Mouse (Mus musculus) forebrain, embryonic 12.5 days (tissue): ENCODE measurements around the gene Tmem235. TPM values are rescaled to one million over a fixed set of nuclear protein-coding genes. Genes with fewer than 3 reads are reported as not detected.
A peak's percentile ranks its signal among the peaks of the same experiment; 100 is the strongest.

Experiments used
- ATAC-seq: fragments of 200-750 bp; cut with Nextera tagmentation; 2 replicates; pipeline ENCODE4 v1.8.0; 2017; ENCODE audit warnings: moderate TSS enrichment; ENCODE audit not compliant: low FRiP score
- H3K27ac ChIP-seq: fragments of 300-500 bp; sonication (generic); 2 replicates; pipeline ENCODE4 v1.5.1; 2016; ENCODE audit warnings: mild to moderate bottlenecking
- H3K27me3 ChIP-seq: fragments of 300-500 bp; sonication (generic); 2 replicates; pipeline ENCODE4 v1.6.1; 2016; ENCODE audit warnings: mild to moderate bottlenecking
- H3K36me3 ChIP-seq: fragments of 300-500 bp; sonication (generic); replicated peaks from 2 replicates; pipeline ENCODE4 v1.6.1; 2016; ENCODE audit warnings: mild to moderate bottlenecking
- H3K4me1 ChIP-seq: fragments of 300-500 bp; sonication (generic); 2 replicates; pipeline ENCODE4 v1.6.1; 2016
- H3K4me2 ChIP-seq: fragments of 300-500 bp; sonication (generic); 2 replicates; pipeline ENCODE4 v1.6.1; 2016; ENCODE audit warnings: mild to moderate bottlenecking, moderate library complexity
- H3K4me3 ChIP-seq: fragments of 300-500 bp; sonication (generic); replicated peaks from 2 replicates; pipeline ENCODE4 v1.5.1; 2016; ENCODE audit warnings: mild to moderate bottlenecking
- H3K9ac ChIP-seq: fragments of 300-500 bp; sonication (generic); 2 replicates; pipeline ENCODE4 v1.6.1; 2016; ENCODE audit warnings: mild to moderate bottlenecking
- H3K9me3 ChIP-seq: fragments of 300-500 bp; sonication (generic); 2 replicates; pipeline ENCODE4 v1.6.1; 2016
- WGBS: fragments of 180-500 bp; shearing (Covaris S2); methylation state at CpG from one replicate; pipeline ENCODE4 v1.1.7; 2016; 5-methylcytosine and 5-hydroxymethylcytosine counted together
- polyA plus RNA-seq: library from polyadenylated mRNA; unstranded; fragments of >200 nt; fragmentation: Nextera tagmentation; extraction: Ambion mirVana; gene quantifications from 2 replicates; pipeline ENCODE4 v1.2.1, GENCODE M21; 2016

Gene Tmem235
- polyA plus RNA-seq, 1 experiment from 2014 or later, result not detected

- no peaks in the 10 kb centered on the region for H3K36me3 ChIP-seq
- no peaks in the 10 kb centered on the region for H3K27me3 ChIP-seq
- 27% methylated on average over 13 of the region's 13 CpGs for WGBS
- H3K27ac ChIP-seq, result no peak overlapping the region
- no peak for ATAC-seq
- no peak overlapping the region for H3K9ac ChIP-seq
- no peak overlapping the region; the same call in 1 of the 2 replicates for H3K4me3 ChIP-seq
- H3K9me3 ChIP-seq, result no peaks in the 10 kb centered on the region
- H3K4me1 ChIP-seq, result peaks cover 11% of the 10 kb centered on the region
- peak overlapping the region; percentile 42 for H3K4me2 ChIP-seq
Measured at GRCm38 (mm10) chr11:117836306-117836705, 24.2 kb upstream of the Tmem235 start.

- Histone ChIP-seq H3K27ac (no peak overlapping the region), H3K9me3 (no peaks in the 10 kb centered on the region), H3K27me3 (no peaks in the 10 kb centered on the region), H3K4me2 (no peak overlapping the region), H3K9ac (no peak overlapping the region), H3K4me3 (no peak overlapping the region), H3K4me1 (peaks cover 3% of the 10 kb centered on the region; the same call in 1 of the 2 replicates), H3K36me3 (no peaks in the 10 kb centered on the region)
- ATAC-seq, result no peak
- 76% methylated on average over 2 of the region's 2 CpGs for WGBS
Measured at GRCm38 (mm10) chr11:117838572-117838971, 22.0 kb upstream of the Tmem235 start.

GRCm38 (mm10) chr11:117839021-117839420, 21.5 kb upstream of the Tmem235 start:
- Histone ChIP-seq H3K9ac (no peak overlapping the region), H3K27me3 (no peaks in the 10 kb centered on the region), H3K4me2 (no peak overlapping the region), H3K4me3 (no peak overlapping the region), H3K27ac (no peak overlapping the region), H3K9me3 (no peaks in the 10 kb centered on the region), H3K36me3 (no peaks in the 10 kb centered on the region), H3K4me1 (peaks cover 3% of the 10 kb centered on the region; the same call in 1 of the 2 replicates)
- ATAC-seq, result no peak
- WGBS, result 85% methylated on average over 1 of the region's 1 CpGs

- Histone ChIP-seq H3K4me3 (no peak overlapping the region), H3K9me3 (no peaks in the 10 kb centered on the region), H3K9ac (no peak overlapping the region), H3K27ac (no peak overlapping the region), H3K36me3 (no peaks in the 10 kb centered on the region), H3K4me1 (peaks cover 3% of the 10 kb centered on the region; the same call in 1 of the 2 replicates), H3K27me3 (no peaks in the 10 kb centered on the region), H3K4me2 (no peak overlapping the region)
- 58% methylated on average over 1 of the region's 1 CpGs for WGBS
- ATAC-seq, result no peak
Measured at GRCm38 (mm10) chr11:117840910-117841309, 19.6 kb upstream of the Tmem235 start.

GRCm38 (mm10) chr11:117843434-117843833, 17.1 kb upstream of the Tmem235 start:
- WGBS, result 84% methylated on average over 2 of the region's 2 CpGs
- no peak overlapping the region for H3K9ac ChIP-seq
- H3K36me3 ChIP-seq, result no peaks in the 10 kb centered on the region
- H3K4me3 ChIP-seq, result no peak overlapping the region
- peaks cover 10% of the 10 kb centered on the region for H3K4me1 ChIP-seq
- no peak for ATAC-seq
- H3K4me2 ChIP-seq, result no peak overlapping the region
- H3K9me3 ChIP-seq, result no peaks in the 10 kb centered on the region
- no peak overlapping the region for H3K27ac ChIP-seq
- no peaks in the 10 kb centered on the region for H3K27me3 ChIP-seq

GRCm38 (mm10) chr11:117844997-117845396, 15.6 kb upstream of the Tmem235 start:
- WGBS, result 100% methylated on average over 2 of the region's 2 CpGs
- ATAC-seq, result no peak
- no peak overlapping the region for H3K4me3 ChIP-seq
- no peaks in the 10 kb centered on the region for H3K9me3 ChIP-seq
- H3K4me2 ChIP-seq, result no peak overlapping the region
- no peak overlapping the region for H3K27ac ChIP-seq
- H3K36me3 ChIP-seq, result no peaks in the 10 kb centered on the region
- H3K4me1 ChIP-seq, result peaks cover 18% of the 10 kb centered on the region
- no peak overlapping the region for H3K9ac ChIP-seq
- no peaks in the 10 kb centered on the region for H3K27me3 ChIP-seq

GRCm38 (mm10) chr11:117845651-117846050, 14.9 kb upstream of the Tmem235 start:
- Histone ChIP-seq H3K27me3 (no peaks in the 10 kb centered on the region), H3K4me1 (peaks cover 24% of the 10 kb centered on the region), H3K9ac (no peak overlapping the region), H3K27ac (no peak overlapping the region), H3K36me3 (no peaks in the 10 kb centered on the region), H3K4me3 (no peak overlapping the region), H3K9me3 (no peaks in the 10 kb centered on the region), H3K4me2 (no peak overlapping the region)
- 76% methylated on average over 2 of the region's 2 CpGs for WGBS
- ATAC-seq, result no peak

GRCm38 (mm10) chr11:117846640-117847039, 13.9 kb upstream of the Tmem235 start:
- no peaks in the 10 kb centered on the region for H3K27me3 ChIP-seq
- WGBS, result 67% methylated on average over 5 of the region's 5 CpGs

GRCm38 (mm10) chr11:117847593-117848215, 12.8 kb upstream of the Tmem235 start:
- H3K27me3 ChIP-seq, result no peaks in the 10 kb centered on the region
- peaks cover 28% of the 10 kb centered on the region for H3K4me1 ChIP-seq
- ATAC-seq, result no peak
- peak overlapping the region; percentile 80 for H3K9ac ChIP-seq
- H3K9me3 ChIP-seq, result no peaks in the 10 kb centered on the region
- H3K36me3 ChIP-seq, result peaks cover 7% of the 10 kb centered on the region
- 83% methylated on average over 7 of the region's 7 CpGs for WGBS
- H3K4me3 ChIP-seq, result peak overlapping the region; percentile 57; the same call in 1 of the 2 replicates
- peak overlapping the region; percentile 97 for H3K27ac ChIP-seq
- peak overlapping the region; percentile 84 for H3K4me2 ChIP-seq

More at GRCm38 (mm10) chr11:117846640-117847039, 13.9 kb upstream of the Tmem235 start:
- Histone ChIP-seq H3K9me3 (no peaks in the 10 kb centered on the region), H3K4me2 (no peak overlapping the region), H3K27ac (no peak overlapping the region), H3K4me1 (peaks cover 28% of the 10 kb centered on the region), H3K36me3 (no peaks in the 10 kb centered on the region), H3K9ac (no peak overlapping the region), H3K4me3 (no peak overlapping the region)
- no peak for ATAC-seq

- Histone ChIP-seq H3K4me2 (peak overlapping the region; percentile 84), H3K36me3 (peaks cover 14% of the 10 kb centered on the region), H3K27ac (peak overlapping the region; percentile 97), H3K27me3 (no peaks in the 10 kb centered on the region), H3K9ac (peak overlapping the region; percentile 80), H3K9me3 (no peaks in the 10 kb centered on the region), H3K4me1 (peaks cover 28% of the 10 kb centered on the region), H3K4me3 (peak overlapping the region; percentile 57)
- ATAC-seq, result peak; percentile 83
- 9% methylated on average over 19 of the region's 19 CpGs for WGBS
Measured at GRCm38 (mm10) chr11:117848271-117848984, 12.1 kb upstream of the Tmem235 start.

GRCm38 (mm10) chr11:117848985-117849671, 11.4 kb upstream of the Tmem235 start, which contains the start of gene Birc5:
TSS of gene Birc5 (plus strand) at chr11:117849251.
- H3K4me3 ChIP-seq, result peak within 1 kb of the TSS; percentile 57
- peak; percentile 95 for ATAC-seq
- WGBS, result under 1% methylated on average over 51 of the region's 51 CpGs

GRCm38 (mm10) chr11:117852875-117853274, 7.7 kb upstream of the Tmem235 start:
- WGBS, result 90% methylated on average over 3 of the region's 3 CpGs
- H3K9me3 ChIP-seq, result 0 out of 2 replicates have a peak, but pooled peaks cover 5% of the 10 kb centered on the region
- H3K4me1 ChIP-seq, result peaks cover 23% of the 10 kb centered on the region
- no peak overlapping the region for H3K4me2 ChIP-seq
- ATAC-seq, result no peak
- H3K27me3 ChIP-seq, result no peaks in the 10 kb centered on the region
- H3K27ac ChIP-seq, result no peak overlapping the region
- H3K4me3 ChIP-seq, result no peak overlapping the region
- H3K36me3 ChIP-seq, result peaks cover 53% of the 10 kb centered on the region
- no peak overlapping the region for H3K9ac ChIP-seq

More at GRCm38 (mm10) chr11:117848985-117849671, 11.4 kb upstream of the Tmem235 start, which contains the start of gene Birc5:
- no peaks in the 10 kb centered on the region for H3K9me3 ChIP-seq
- H3K9ac ChIP-seq, result peak within 1 kb of the TSS; percentile 80
- H3K27ac ChIP-seq, result peak within 1 kb of the TSS; percentile 97
- H3K27me3 ChIP-seq, result no peaks in the 10 kb centered on the region
- H3K36me3 ChIP-seq, result peaks cover 21% of the 10 kb centered on the region
- H3K4me1 ChIP-seq, result peaks cover 28% of the 10 kb centered on the region
- H3K4me2 ChIP-seq, result peak within 1 kb of the TSS; percentile 84
